Comparison of ENCODE assay signal across 16 mouse cellular contexts in the genomic region with DNA sequence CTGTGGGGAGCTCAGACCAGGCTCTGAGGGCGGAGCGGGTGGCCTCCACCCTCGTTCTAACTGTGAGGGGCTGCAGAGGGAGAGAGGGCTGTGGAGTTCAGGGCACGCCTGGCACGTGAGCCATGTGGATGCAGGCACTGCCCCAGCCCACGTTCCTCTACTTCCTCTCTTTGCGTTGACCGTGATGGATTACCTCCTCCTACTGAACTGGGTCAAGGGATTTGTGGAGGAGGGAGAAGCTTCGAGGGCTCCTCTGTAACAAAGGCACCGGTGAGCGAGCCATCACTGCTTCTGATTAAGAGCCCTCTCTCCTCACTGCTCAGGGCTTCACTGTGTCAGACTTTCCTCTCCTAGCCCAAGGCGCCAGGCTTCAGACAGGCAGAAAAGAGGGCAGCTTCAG.
DNase-seq lines count a peak whose midpoint lies in the region; ATAC-seq lines count a peak whose summit lies in the region.
"Had no signal": no experiment of that assay in that cellular context is flagged by ENCODE, and none has a peak within 500 bp of the region (broad histone marks: within the 10 kb centered on the region; RNA-seq: fewer than 3 reads in every experiment).

No protein-coding gene starts in this region.

- H3K9ac ChIP-seq in hindbrain, embryonic 13.5 days = 0 out of 2 replicates have a peak overlapping the region, but pooled peaks have one; percentile 24
- H3K9ac ChIP-seq in hindbrain, embryonic 12.5 days = no peak overlapping the region
- no peak overlapping the region for H3K9ac ChIP-seq in neural tube, embryonic 15.5 days (replicated peaks)
- H3K9ac ChIP-seq: forebrain, embryonic 13.5 days; liver, embryonic 13.5 days; neural tube, embryonic 13.5 days had no signal

- H3K27ac ChIP-seq in hindbrain, embryonic 13.5 days = no peak overlapping the region
- no peak overlapping the region for H3K27ac ChIP-seq in hindbrain, embryonic 12.5 days
- no peak overlapping the region for H3K27ac ChIP-seq in neural tube, embryonic 15.5 days (replicated peaks)
- H3K27ac ChIP-seq: forebrain, embryonic 13.5 days; gastrocnemius, adult 2 months; liver, embryonic 13.5 days; neural tube, embryonic 13.5 days had no signal

- 46% methylated on average over 12 of the region's 12 CpGs for WGBS in hindbrain, embryonic 13.5 days
- 47% methylated on average over 12 of the region's 12 CpGs for WGBS in hindbrain, embryonic 12.5 days
- 55% methylated on average over 12 of the region's 12 CpGs for WGBS in neural tube, embryonic 15.5 days

- DNase-seq in neural tube, embryonic 10.5 days (ENCODE audit: extremely low spot score, low spot score) = peak; percentile 24
- DNase-seq in retina, postnatal 1 day = peak; percentile 52
- DNase-seq: cerebellum, adult 9-11 months; gastrocnemius, adult 2 months; heart, postnatal 36 days; liver, embryonic 13.5 days; lung, postnatal 10 days; thymus, adult 18-20 months had no signal

- ATAC-seq in hindbrain, embryonic 13.5 days (ENCODE audit: low FRiP score) = 0 out of 2 replicates have a peak, but pooled peaks have one; percentile 36
- ATAC-seq in hindbrain, embryonic 12.5 days (ENCODE audit: low FRiP score) = no peak
- no peak for ATAC-seq in neural tube, embryonic 15.5 days (ENCODE audit: low FRiP score)
- 0 out of 2 replicates have a peak, but pooled peaks have one; percentile 11 for ATAC-seq in common myeloid progenitor, adult 5-6 weeks (replicated peaks; ENCODE audit: low read depth, poor library complexity, severe bottlenecking)
- no peak for ATAC-seq in inflammation-experienced regulatory T-cells, adult 6 months
- ATAC-seq: forebrain, embryonic 13.5 days; intestine, postnatal 0 days had no signal

- H3K4me1 ChIP-seq in hindbrain, embryonic 13.5 days (replicated peaks) = 0 out of 2 replicates have a peak, but pooled peaks cover 5% of the 10 kb centered on the region
- H3K4me1 ChIP-seq in hindbrain, embryonic 12.5 days = peaks cover 5% of the 10 kb centered on the region; the same call in 1 of the 2 replicates
- peaks cover 4% of the 10 kb centered on the region; the same call in 1 of the 2 replicates for H3K4me1 ChIP-seq in neural tube, embryonic 15.5 days
- H3K4me1 ChIP-seq: liver, embryonic 13.5 days; neural tube, embryonic 13.5 days had no signal

- H3K9me3 ChIP-seq in hindbrain, embryonic 13.5 days = peaks cover 4% of the 10 kb centered on the region; the same call in 1 of the 2 replicates
- H3K9me3 ChIP-seq in hindbrain, embryonic 12.5 days (replicated peaks) = no peaks in the 10 kb centered on the region
- no peaks in the 10 kb centered on the region for H3K9me3 ChIP-seq in neural tube, embryonic 15.5 days (replicated peaks)
- H3K9me3 ChIP-seq: forebrain, embryonic 13.5 days; neural tube, embryonic 13.5 days had no signal

- no peak overlapping the region for H3K4me3 ChIP-seq in hindbrain, embryonic 13.5 days
- no peak overlapping the region for H3K4me3 ChIP-seq in hindbrain, embryonic 12.5 days
- H3K4me3 ChIP-seq in neural tube, embryonic 15.5 days (replicated peaks) = no peak overlapping the region
- H3K4me3 ChIP-seq: forebrain, embryonic 13.5 days; gastrocnemius, adult 2 months; liver, embryonic 13.5 days; neural tube, embryonic 13.5 days had no signal

- 0 out of 2 replicates have a peak, but pooled peaks cover 4% of the 10 kb centered on the region for H3K27me3 ChIP-seq in hindbrain, embryonic 13.5 days
- H3K27me3 ChIP-seq in hindbrain, embryonic 12.5 days = no peaks in the 10 kb centered on the region; the same call in 1 of the 2 replicates
- no peaks in the 10 kb centered on the region for H3K27me3 ChIP-seq in neural tube, embryonic 15.5 days (replicated peaks)
- H3K27me3 ChIP-seq: forebrain, embryonic 13.5 days; liver, embryonic 13.5 days; neural tube, embryonic 13.5 days had no signal

- H3K4me2 ChIP-seq in hindbrain, embryonic 13.5 days = no peak overlapping the region
- H3K4me2 ChIP-seq in hindbrain, embryonic 12.5 days (replicated peaks) = no peak overlapping the region
- no peak overlapping the region for H3K4me2 ChIP-seq in neural tube, embryonic 15.5 days
- H3K4me2 ChIP-seq: forebrain, embryonic 13.5 days; liver, embryonic 13.5 days; neural tube, embryonic 13.5 days had no signal

- no peaks in the 10 kb centered on the region for H3K36me3 ChIP-seq in hindbrain, embryonic 13.5 days
- no peaks in the 10 kb centered on the region for H3K36me3 ChIP-seq in hindbrain, embryonic 12.5 days
- H3K36me3 ChIP-seq in neural tube, embryonic 15.5 days = no peaks in the 10 kb centered on the region
- H3K36me3 ChIP-seq: liver, embryonic 13.5 days; neural tube, embryonic 13.5 days had no signal

Comparison
In these comparisons a context has a peak if more than half of its experiments do, and no peak if none do; other contexts are left out.
1. ATAC-seq: peak in hindbrain, embryonic 13.5 days (single experiment) and common myeloid progenitor, adult 5-6 weeks (single experiment); none in hindbrain, embryonic 12.5 days (single experiment), neural tube, embryonic 15.5 days (single experiment) and inflammation-experienced regulatory T-cells, adult 6 months (single experiment).